ENCODE assay signal across 10 mouse cellular contexts in the genomic region with DNA sequence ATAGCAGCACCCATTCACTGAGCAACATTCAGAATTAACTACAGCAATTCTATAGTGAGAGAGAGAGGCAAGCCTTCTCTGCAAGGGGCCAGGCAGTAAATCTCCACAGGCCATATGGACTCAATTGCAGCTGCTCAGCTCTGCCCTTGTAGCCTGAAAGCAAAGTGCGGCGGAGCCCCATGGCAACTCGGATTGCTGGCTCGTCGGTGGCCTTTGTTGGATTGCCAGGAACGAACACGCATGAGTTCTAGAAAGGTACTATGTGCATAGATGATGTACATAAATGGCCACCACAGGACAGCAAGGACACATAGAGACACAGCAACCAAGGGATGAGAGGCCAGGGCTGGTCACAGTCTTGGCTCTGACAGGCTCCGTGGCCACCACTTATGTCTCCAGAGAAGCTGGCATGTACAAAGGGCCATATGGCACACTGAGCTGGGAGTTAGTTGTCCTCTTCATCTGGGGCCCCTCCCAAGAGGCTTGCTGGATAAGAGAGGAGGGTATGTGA.
A peak's percentile ranks its signal among the peaks of the same experiment; 100 is the strongest.
DNase-seq lines count a peak whose midpoint lies in the region; ATAC-seq lines count a peak whose summit lies in the region.
"Had no signal": no experiment of that assay in that cellular context is flagged by ENCODE, and none has a peak within 500 bp of the region (broad histone marks: within the 10 kb centered on the region; RNA-seq: fewer than 3 reads in every experiment).

No protein-coding gene starts in this region.

- H3K9me3 ChIP-seq in forebrain, embryonic 11.5 days (ENCODE audit: control insufficient read depth, low read length), result no peaks in the 10 kb centered on the region
- H3K9me3 ChIP-seq in forebrain, embryonic 15.5 days, result no peaks in the 10 kb centered on the region
- H3K9me3 ChIP-seq in hindbrain, embryonic 16.5 days (ENCODE audit: control insufficient read depth, low read length), result no peaks in the 10 kb centered on the region
- H3K9me3 ChIP-seq in neural tube, embryonic 11.5 days (ENCODE audit: control insufficient read depth, low read length), result no peaks in the 10 kb centered on the region
- H3K9me3 ChIP-seq: embryonic facial prominence, embryonic 12.5 days; stomach, embryonic 15.5 days had no signal

- no peaks in the 10 kb centered on the region for H3K36me3 ChIP-seq in forebrain, embryonic 11.5 days (ENCODE audit: control insufficient read depth, insufficient read depth, low read length)
- H3K36me3 ChIP-seq in forebrain, embryonic 15.5 days, result no peaks in the 10 kb centered on the region
- H3K36me3 ChIP-seq in hindbrain, embryonic 16.5 days (ENCODE audit: control insufficient read depth, insufficient read depth, low read length), result no peaks in the 10 kb centered on the region
- H3K36me3 ChIP-seq in neural tube, embryonic 11.5 days (ENCODE audit: control insufficient read depth, insufficient read depth, low read length), result no peaks in the 10 kb centered on the region
- H3K36me3 ChIP-seq: embryonic facial prominence, embryonic 12.5 days; stomach, embryonic 15.5 days had no signal

- no peak for ATAC-seq in forebrain, embryonic 11.5 days (replicated peaks; ENCODE audit: low FRiP score)
- no peak for ATAC-seq in forebrain, embryonic 15.5 days (replicated peaks)
- ATAC-seq in hindbrain, embryonic 16.5 days, result peak; percentile 54
- ATAC-seq in neural tube, embryonic 11.5 days (ENCODE audit: insufficient read depth, low FRiP score, low TSS enrichment), result peak; percentile 91
- ATAC-seq in megakaryocyte-erythroid progenitor cell, adult 5-6 weeks (replicated peaks; ENCODE audit: low FRiP score, low TSS enrichment, poor library complexity, severe bottlenecking), result no peak

- 57% methylated on average over 8 of the region's 8 CpGs for WGBS in forebrain, embryonic 11.5 days
- 57% methylated on average over 8 of the region's 8 CpGs for WGBS in forebrain, embryonic 15.5 days
- 22% methylated on average over 8 of the region's 8 CpGs for WGBS in hindbrain, embryonic 16.5 days
- 5% methylated on average over 8 of the region's 8 CpGs for WGBS in neural tube, embryonic 11.5 days

- H3K27me3 ChIP-seq in forebrain, embryonic 11.5 days (ENCODE audit: control insufficient read depth, insufficient read depth, low read length), result no peaks in the 10 kb centered on the region
- H3K27me3 ChIP-seq in forebrain, embryonic 15.5 days, result no peaks in the 10 kb centered on the region
- no peaks in the 10 kb centered on the region for H3K27me3 ChIP-seq in hindbrain, embryonic 16.5 days (replicated peaks; ENCODE audit: control insufficient read depth, insufficient read depth, low read length)
- no peaks in the 10 kb centered on the region for H3K27me3 ChIP-seq in neural tube, embryonic 11.5 days (ENCODE audit: control insufficient read depth, insufficient read depth, low read length)
- H3K27me3 ChIP-seq: stomach, embryonic 15.5 days had no signal

- H3K4me2 ChIP-seq in forebrain, embryonic 11.5 days (ENCODE audit: low read depth, low read length, severe bottlenecking), result no peak overlapping the region
- H3K4me2 ChIP-seq in forebrain, embryonic 15.5 days (replicated peaks), result no peak overlapping the region
- H3K4me2 ChIP-seq in hindbrain, embryonic 16.5 days (ENCODE audit: low read length), result no peak overlapping the region
- peak overlapping the region; percentile 25; the same call in 1 of the 2 replicates for H3K4me2 ChIP-seq in neural tube, embryonic 11.5 days (ENCODE audit: low read depth)
- H3K4me2 ChIP-seq: embryonic facial prominence, embryonic 12.5 days; stomach, embryonic 15.5 days had no signal

- no peak overlapping the region for H3K27ac ChIP-seq in forebrain, embryonic 11.5 days (ENCODE audit: low read depth, low read length)
- no peak overlapping the region for H3K27ac ChIP-seq in forebrain, embryonic 15.5 days (replicated peaks)
- peak overlapping the region; percentile 46 for H3K27ac ChIP-seq in hindbrain, embryonic 16.5 days (ENCODE audit: low read depth, low read length)
- peak overlapping the region; percentile 89 for H3K27ac ChIP-seq in neural tube, embryonic 11.5 days (ENCODE audit: low read depth, low read length)
- H3K27ac ChIP-seq: embryonic facial prominence, embryonic 12.5 days; stomach, embryonic 15.5 days had no signal

- H3K4me3 ChIP-seq in forebrain, embryonic 11.5 days (ENCODE audit: low read depth, low read length), result no peak overlapping the region
- H3K4me3 ChIP-seq in forebrain, embryonic 15.5 days, result no peak overlapping the region
- H3K4me3 ChIP-seq in hindbrain, embryonic 16.5 days (ENCODE audit: low read length), result no peak overlapping the region
- no peak overlapping the region for H3K4me3 ChIP-seq in neural tube, embryonic 11.5 days (ENCODE audit: low read depth, low read length)
- H3K4me3 ChIP-seq: embryonic facial prominence, embryonic 12.5 days; stomach, embryonic 15.5 days had no signal

- H3K9ac ChIP-seq in forebrain, embryonic 11.5 days (ENCODE audit: low read length), result no peak overlapping the region
- no peak overlapping the region for H3K9ac ChIP-seq in forebrain, embryonic 15.5 days (replicated peaks)
- H3K9ac ChIP-seq in hindbrain, embryonic 16.5 days (ENCODE audit: low read depth, low read length), result no peak overlapping the region
- H3K9ac ChIP-seq in neural tube, embryonic 11.5 days (ENCODE audit: low read length), result no peak overlapping the region
- H3K9ac ChIP-seq: embryonic facial prominence, embryonic 12.5 days; stomach, embryonic 15.5 days had no signal

- H3K4me1 ChIP-seq in forebrain, embryonic 11.5 days (replicated peaks; ENCODE audit: control insufficient read depth, insufficient read depth, low read length), result no peaks in the 10 kb centered on the region; the same call in 1 of the 2 replicates
- peaks cover 9% of the 10 kb centered on the region; the same call in 1 of the 2 replicates for H3K4me1 ChIP-seq in forebrain, embryonic 15.5 days
- H3K4me1 ChIP-seq in hindbrain, embryonic 16.5 days (ENCODE audit: control insufficient read depth, insufficient read depth, low read depth, low read length), result peaks cover 19% of the 10 kb centered on the region
- peaks cover 29% of the 10 kb centered on the region for H3K4me1 ChIP-seq in neural tube, embryonic 11.5 days (ENCODE audit: control insufficient read depth, insufficient read depth, low read length)

- peak; percentile 53 for DNase-seq in forebrain, embryonic 11.5 days (ENCODE audit: low spot score)
- peak; percentile 40 to 43 for DNase-seq in cerebellum, postnatal 36 days
- peak; percentile 79 for DNase-seq in neural tube, embryonic 11.5 days (ENCODE audit: low spot score)
- no peak for DNase-seq in right cerebral cortex, adult 2 months (ENCODE audit: low spot score in 2 of 2)
- DNase-seq in gastrocnemius, postnatal 10 days, result no peak

Comparison
In these comparisons a context has a peak if more than half of its experiments do, and no peak if none do; other contexts are left out.
1. ATAC-seq: peak in hindbrain, embryonic 16.5 days (single experiment) and neural tube, embryonic 11.5 days (single experiment); none in forebrain, embryonic 11.5 days (single experiment), forebrain, embryonic 15.5 days (single experiment) and megakaryocyte-erythroid progenitor cell, adult 5-6 weeks (single experiment).
2. DNase-seq: peak in forebrain, embryonic 11.5 days (single experiment), cerebellum, postnatal 36 days (2 of 2) and neural tube, embryonic 11.5 days (single experiment); none in right cerebral cortex, adult 2 months (0 of 2) and gastrocnemius, postnatal 10 days (single experiment).
3. H3K27ac ChIP-seq: peak in hindbrain, embryonic 16.5 days (single experiment) and neural tube, embryonic 11.5 days (single experiment); none in forebrain, embryonic 11.5 days (single experiment) and forebrain, embryonic 15.5 days (single experiment).